14 mouse cellular contexts compared by ENCODE assay signal in genomic region chr3:83844766-83845520, GRCm38 (mm10). TPM values are rescaled to one million over a fixed set of nuclear protein-coding genes. Genes with fewer than 3 reads are reported as not detected.
A peak's percentile ranks its signal among the peaks of the same experiment; 100 is the strongest.
DNase-seq lines count a peak whose midpoint lies in the region; ATAC-seq and TF ChIP-seq lines count a peak whose summit lies in the region.
"Had no signal": no experiment of that assay in that cellular context is flagged by ENCODE, and none has a peak within 500 bp of the region (broad histone marks: within the 10 kb centered on the region; RNA-seq: fewer than 3 reads in every experiment).

No protein-coding gene starts in this region.

- peak; percentile 51 for DNase-seq in adrenal gland, adult 2 months
- DNase-seq in adrenal gland, postnatal 4 days (ENCODE audit: low spot score in 2 of 2), result no peak
- peak; percentile 30 to 40 for DNase-seq in lung, adult 18-20 months
- no peak for DNase-seq in lung, postnatal 14 days
- DNase-seq in liver, postnatal 0 days, result no peak
- no peak for DNase-seq in stomach, postnatal 0 days (ENCODE audit: low spot score)
- no peak for DNase-seq in layer of hippocampus, adult 8-10 months (ENCODE audit: low spot score in 2 of 2)
- DNase-seq in kidney, postnatal 4 days, result no peak
- DNase-seq: adrenal gland, postnatal 25 days; cerebellum, adult 9-10 months; gastrocnemius, postnatal 36 days had no signal

- H3K4me3 ChIP-seq in liver, postnatal 0 days (ENCODE audit: low read depth, low read length), result no peak overlapping the region
- no peak overlapping the region for H3K4me3 ChIP-seq in stomach, postnatal 0 days (ENCODE audit: low read depth, low read length)
- H3K4me3 ChIP-seq: forebrain, embryonic 15.5 days; lung, embryonic 15.5 days had no signal

- no peaks in the 10 kb centered on the region for H3K9me3 ChIP-seq in liver, postnatal 0 days (ENCODE audit: low read length)
- H3K9me3 ChIP-seq in stomach, postnatal 0 days (ENCODE audit: control insufficient read depth, low read length), result no peaks in the 10 kb centered on the region
- H3K9me3 ChIP-seq: forebrain, embryonic 15.5 days; lung, embryonic 15.5 days had no signal

- peaks cover 5% of the 10 kb centered on the region; the same call in 1 of the 2 replicates for H3K4me1 ChIP-seq in liver, postnatal 0 days (ENCODE audit: insufficient read depth)
- H3K4me1 ChIP-seq in stomach, postnatal 0 days (replicated peaks; ENCODE audit: control insufficient read depth, insufficient read depth), result no peaks in the 10 kb centered on the region; the same call in 1 of the 2 replicates
- H3K4me1 ChIP-seq: lung, embryonic 15.5 days had no signal

- peak; percentile 30; the same call in 1 of the 2 replicates for TF ChIP-seq EP300 in liver, postnatal 0 days (IDR thresholded peaks at IDR 0.05; ENCODE audit: low read depth)
- TF ChIP-seq EP300 in stomach, postnatal 0 days (optimal IDR thresholded peaks at IDR 0.05), result no peak

- no peak overlapping the region for H3K27ac ChIP-seq in liver, postnatal 0 days (ENCODE audit: low read depth)
- no peak overlapping the region for H3K27ac ChIP-seq in stomach, postnatal 0 days (replicated peaks)
- H3K27ac ChIP-seq: forebrain, embryonic 15.5 days; lung, embryonic 15.5 days had no signal

- peak; percentile 40 for ATAC-seq in liver, postnatal 0 days
- peak; percentile 63 for ATAC-seq in stomach, postnatal 0 days (ENCODE audit: low FRiP score, low TSS enrichment)
- ATAC-seq: forebrain, embryonic 15.5 days; inflammation-experienced regulatory T-cells, adult 6 months had no signal

- H3K9ac ChIP-seq in liver, postnatal 0 days (replicated peaks), result no peak overlapping the region
- H3K9ac ChIP-seq in stomach, postnatal 0 days (ENCODE audit: low read length), result no peak overlapping the region
- H3K9ac ChIP-seq: forebrain, embryonic 15.5 days; lung, embryonic 15.5 days had no signal

- 69% methylated on average over 8 of the region's 8 CpGs for WGBS in liver, postnatal 0 days (ENCODE audit: insufficient replicate concordance)
- 48% methylated on average over 8 of the region's 8 CpGs for WGBS in stomach, postnatal 0 days

- TF ChIP-seq CTCF in liver, postnatal 0 days (IDR thresholded peaks at IDR 0.05; ENCODE audit: low read depth), result no peak
- TF ChIP-seq CTCF in stomach, postnatal 0 days (IDR thresholded peaks at IDR 0.05; ENCODE audit: low read depth), result no peak

- H3K27me3 ChIP-seq in liver, postnatal 0 days (ENCODE audit: insufficient read depth, low read length), result no peaks in the 10 kb centered on the region
- H3K27me3 ChIP-seq in stomach, postnatal 0 days (ENCODE audit: control insufficient read depth, insufficient read depth, low read length), result no peaks in the 10 kb centered on the region
- H3K27me3 ChIP-seq: forebrain, embryonic 15.5 days had no signal

- no peaks in the 10 kb centered on the region for H3K36me3 ChIP-seq in liver, postnatal 0 days (replicated peaks; ENCODE audit: insufficient read depth, low read length)
- no peaks in the 10 kb centered on the region for H3K36me3 ChIP-seq in stomach, postnatal 0 days (ENCODE audit: control insufficient read depth, insufficient read depth, low read length)
- H3K36me3 ChIP-seq: forebrain, embryonic 15.5 days; lung, embryonic 15.5 days had no signal

- H3K4me2 ChIP-seq in liver, postnatal 0 days (ENCODE audit: low read depth, low read length), result no peak overlapping the region
- H3K4me2 ChIP-seq in stomach, postnatal 0 days (replicated peaks; ENCODE audit: low read depth), result no peak overlapping the region
- H3K4me2 ChIP-seq: forebrain, embryonic 15.5 days; lung, embryonic 15.5 days had no signal

RNA-seq across cellular contexts. Expression of gene Tlr2, which starts 3.4 kb away (rescaled TPM):
- 1 to 10 TPM; 2.8 to 5.0 TPM for total RNA-seq in adrenal gland, adult 2 months (2021)
- 1.8 TPM in 2 replicates for polyA plus RNA-seq in adrenal gland, adult 2 months (2012; rRNA removed)
- total RNA-seq in adrenal gland, postnatal 4 days (2021), result 1 to 10 TPM; 3.4 to 3.8 TPM
- polyA plus RNA-seq in liver, postnatal 0 days (2015; fragmentation: Nextera tagmentation; extraction: Ambion mirVana), result 2.1 and 2.5 TPM in 2 replicates
- polyA plus RNA-seq in stomach, postnatal 0 days (2015; fragmentation: Nextera tagmentation; extraction: Ambion mirVana), result 8.5 and 10.2 TPM in 2 replicates
- 1 to 10 TPM in 3 of 4 experiments, under 1 TPM in 1; 0.47 to 7.3 (median 2.8) TPM for total RNA-seq in layer of hippocampus, adult 8-10 months (2022)

Comparison
In these comparisons a context has a peak if more than half of its experiments do, and no peak if none do; other contexts are left out.
1. DNase-seq: peak in adrenal gland, adult 2 months (single experiment) and lung, adult 18-20 months (2 of 2); none in adrenal gland, postnatal 4 days (0 of 2), lung, postnatal 14 days (single experiment), liver, postnatal 0 days (single experiment), stomach, postnatal 0 days (single experiment), layer of hippocampus, adult 8-10 months (0 of 2) and kidney, postnatal 4 days (0 of 2).